Mouse (Mus musculus): ENCODE measurements around the gene Ddx39b.

GRCm38 (mm10) chr17:35278957-35279688 lies 37.6 kb downstream of the Ddx39b start:
- TF ChIP-seq CTCF (conservative IDR thresholded peaks at IDR 0.05 in 1 of 2, IDR thresholded peaks at IDR 0.05 in 1 of 2; ENCODE audit: low read depth in 2 of 2, low read length in 2 of 2) = no peak
- no peak for TF ChIP-seq MXI1 (IDR thresholded peaks at IDR 0.05; ENCODE audit: low read depth, low read length)
- TF ChIP-seq CHD1 (IDR thresholded peaks at IDR 0.05; ENCODE audit: low read depth, low read length) = no peak
- TF ChIP-seq MAX (IDR thresholded peaks at IDR 0.05; ENCODE audit: low read length) = no peak
- no peak for TF ChIP-seq NRF1 (IDR thresholded peaks at IDR 0.05; ENCODE audit: low read depth, low read length)
- TF ChIP-seq E2F4 (IDR thresholded peaks at IDR 0.05; ENCODE audit: insufficient replicate concordance, low read depth, low read length) = no peak
- TF ChIP-seq SMC3 (IDR thresholded peaks at IDR 0.05; ENCODE audit: low read depth, low read length) = no peak
- peak; percentile 87 for TF ChIP-seq EP300 (IDR thresholded peaks at IDR 0.05; ENCODE audit: low read length)
- no peak for TF ChIP-seq POLR2A (IDR thresholded peaks at IDR 0.05; ENCODE audit: low read depth, low read length)
- no peak for TF ChIP-seq USF1 (IDR thresholded peaks at IDR 0.05; ENCODE audit: low read depth, low read length)
- no peak for TF ChIP-seq ZNF384 (IDR thresholded peaks at IDR 0.05; ENCODE audit: low read depth, low read length)
- no peak for TF ChIP-seq TCF12 (IDR thresholded peaks at IDR 0.05; ENCODE audit: low read depth, low read length)
- TF ChIP-seq JUN (IDR thresholded peaks at IDR 0.05; ENCODE audit: insufficient read depth, low read depth, low read length) = no peak

Measured in CH12.LX (cell line).